Mouse (Mus musculus) CD4-positive helper T cell, adult 2 months (primary cell): ENCODE results near the gene Akr1c18.

Source experiments
- DNase-seq: peaks from one replicate; pipeline ENCODE4 v3.0.0-alpha.2; 2012; ENCODE audit warnings: low read depth, missing footprints, low spot score

Gene Akr1c18

DNA sequence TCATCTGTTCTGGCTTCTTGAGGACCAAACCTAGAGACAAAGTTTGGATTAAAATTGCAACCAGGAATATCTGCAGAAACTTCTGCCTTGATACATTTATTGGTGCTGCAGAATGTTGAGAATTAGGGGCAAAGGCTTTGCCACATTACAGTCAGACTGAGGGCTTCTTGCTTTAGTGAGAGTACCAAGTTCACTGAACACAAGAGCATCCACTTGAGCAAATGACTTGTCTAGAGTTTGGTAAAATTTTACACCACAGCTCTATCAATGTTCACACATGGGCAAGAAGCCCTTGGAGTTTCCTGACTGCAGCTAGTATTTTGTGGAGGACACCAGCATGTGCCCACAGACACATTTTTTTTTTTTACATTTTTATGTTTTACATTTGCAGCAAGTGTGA lies 47.7 kb downstream of the Akr1c18 start:
- DNase-seq = no peak

DNA sequence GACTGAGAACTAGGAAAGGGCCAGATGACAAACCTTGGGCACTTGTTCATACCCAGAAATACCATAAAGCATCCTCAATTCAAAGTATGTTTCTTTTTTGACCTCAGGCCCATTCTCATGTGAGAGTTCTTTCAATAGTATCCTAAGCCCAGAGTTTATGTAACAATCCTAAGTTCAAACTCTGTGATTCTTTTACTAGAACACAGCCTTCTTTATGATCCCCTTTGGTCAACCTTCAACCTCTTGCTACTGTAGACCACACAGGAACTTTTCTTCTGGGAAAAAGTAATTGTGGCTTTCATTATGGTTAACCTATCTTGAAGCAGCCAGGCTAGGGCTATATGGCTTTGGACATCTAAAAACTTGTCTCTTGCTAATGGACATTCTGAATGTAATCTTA lies 48.8 kb downstream of the Akr1c18 start:
- no peak for DNase-seq
